Mouse (Mus musculus) heart, postnatal 0 days (tissue): Measurements from ENCODE around the gene Hsd17b13.

ENCODE experiments used
- CTCF ChIP-seq: IDR thresholded peaks from 2 replicates; pipeline ENCODE4 v1.5.1; 2016; ENCODE audit warnings: antibody characterized with exemption, control low read depth, low read depth
- EP300 ChIP-seq: IDR thresholded peaks from 2 replicates; pipeline ENCODE4 v1.6.1; 2016; ENCODE audit warnings: antibody characterized with exemption, low read depth

GRCm38 (mm10) chr5:103908851-103909250, 68.4 kb downstream of the Hsd17b13 start:
- TF ChIP-seq EP300 (no peak), CTCF (no peak)
